In the genomic region with DNA sequence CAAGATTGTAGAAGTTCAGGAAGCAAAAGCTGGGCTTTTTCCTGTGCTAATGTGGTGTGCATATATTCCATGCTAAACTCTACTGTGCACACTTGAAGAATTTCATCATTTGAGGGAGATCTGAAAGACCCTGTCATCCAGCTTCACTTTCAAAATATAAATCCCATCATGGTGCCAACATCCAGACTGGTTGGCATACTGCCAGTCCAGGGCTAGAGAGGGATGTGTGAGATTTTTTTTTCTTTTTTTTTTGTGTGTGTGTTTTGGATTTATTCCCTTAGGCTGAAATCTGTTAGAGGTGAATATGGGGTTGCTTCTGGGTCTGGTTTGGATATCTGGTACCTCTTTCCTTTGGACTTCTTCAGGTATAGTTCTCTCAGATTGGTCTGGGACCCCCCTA, we compare ENCODE assay signal across 14 mouse cellular contexts. TPM values are rescaled to one million over a fixed set of nuclear protein-coding genes. Genes with fewer than 3 reads are reported as not detected.
DNase-seq lines count a peak whose midpoint lies in the region; ATAC-seq and TF ChIP-seq lines count a peak whose summit lies in the region.
"Had no signal": no experiment of that assay in that cellular context is flagged by ENCODE, and none has a peak within 500 bp of the region (broad histone marks: within the 10 kb centered on the region; RNA-seq: fewer than 3 reads in every experiment).

No protein-coding gene starts in this region.

- DNase-seq in cerebellum, adult 9-10 months = peak; percentile 31
- no peak for DNase-seq in heart, postnatal 4 days
- DNase-seq in lung, postnatal 0 days (ENCODE audit: low spot score) = peak; percentile 41
- no peak for DNase-seq in lung, postnatal 4 days
- DNase-seq in lung, postnatal 14 days = peak; percentile 48
- DNase-seq in testis, postnatal 14 days (ENCODE audit: low spot score) = no peak
- DNase-seq: cerebellum, adult 11-12 months; gastrocnemius, postnatal 10 days had no signal

- H3K9ac ChIP-seq in heart, embryonic 16.5 days (ENCODE audit: low read length) = no peak overlapping the region
- no peak overlapping the region for H3K9ac ChIP-seq in lung, postnatal 0 days (replicated peaks; ENCODE audit: low read depth)
- H3K9ac ChIP-seq: embryonic facial prominence, embryonic 13.5 days; limb, embryonic 13.5 days had no signal

- H3K4me2 ChIP-seq in heart, embryonic 16.5 days (ENCODE audit: low read depth, low read length) = no peak overlapping the region
- no peak overlapping the region for H3K4me2 ChIP-seq in lung, postnatal 0 days (replicated peaks; ENCODE audit: low read depth, low read length)
- H3K4me2 ChIP-seq: embryonic facial prominence, embryonic 13.5 days; limb, embryonic 13.5 days had no signal

- H3K27ac ChIP-seq in heart, embryonic 16.5 days (ENCODE audit: low read length) = 0 out of 2 replicates have a peak overlapping the region, but pooled peaks have one; percentile 41
- peak overlapping the region; percentile 38; the same call in 1 of the 2 replicates for H3K27ac ChIP-seq in lung, postnatal 0 days (ENCODE audit: low read length)
- H3K27ac ChIP-seq: embryonic facial prominence, embryonic 13.5 days; limb, embryonic 13.5 days had no signal

- H3K27me3 ChIP-seq in heart, embryonic 16.5 days (ENCODE audit: control insufficient read depth, insufficient read depth, low read length) = no peaks in the 10 kb centered on the region
- no peaks in the 10 kb centered on the region for H3K27me3 ChIP-seq in lung, postnatal 0 days (replicated peaks; ENCODE audit: insufficient read depth, low read length)
- H3K27me3 ChIP-seq: embryonic facial prominence, embryonic 13.5 days; limb, embryonic 13.5 days had no signal

- no peaks in the 10 kb centered on the region for H3K36me3 ChIP-seq in heart, embryonic 16.5 days (ENCODE audit: control insufficient read depth, insufficient read depth)
- H3K36me3 ChIP-seq in lung, postnatal 0 days (ENCODE audit: insufficient read depth, low read length) = no peaks in the 10 kb centered on the region

- H3K9me3 ChIP-seq in heart, embryonic 16.5 days (replicated peaks; ENCODE audit: control insufficient read depth, low read length) = no peaks in the 10 kb centered on the region; the same call in 1 of the 2 replicates
- H3K9me3 ChIP-seq in lung, postnatal 0 days (ENCODE audit: low read length) = no peaks in the 10 kb centered on the region
- H3K9me3 ChIP-seq: embryonic facial prominence, embryonic 13.5 days; G1E; limb, embryonic 13.5 days had no signal

- no peak overlapping the region for H3K4me3 ChIP-seq in heart, embryonic 16.5 days (ENCODE audit: low read length)
- no peak overlapping the region for H3K4me3 ChIP-seq in lung, postnatal 0 days (ENCODE audit: low read depth, low read length)
- H3K4me3 ChIP-seq: embryonic facial prominence, embryonic 13.5 days; limb, embryonic 13.5 days; myocyte had no signal

- no peak for ATAC-seq in cerebellum, adult (ENCODE audit: insufficient number of reproducible peaks, low FRiP score, low TSS enrichment)
- no peak for ATAC-seq in heart, embryonic 16.5 days (replicated peaks; ENCODE audit: extremely low read depth, insufficient read depth, low FRiP score)
- no peak for ATAC-seq in lung, postnatal 0 days

- TF ChIP-seq CTCF in lung, postnatal 0 days (IDR thresholded peaks at IDR 0.05) = no peak

- no peak for TF ChIP-seq EP300 in lung, postnatal 0 days (IDR thresholded peaks at IDR 0.05)

- peaks cover 70% of the 10 kb centered on the region for H3K4me1 ChIP-seq in heart, embryonic 16.5 days (ENCODE audit: control insufficient read depth, insufficient read depth, low read length)
- peaks cover 23% of the 10 kb centered on the region for H3K4me1 ChIP-seq in lung, postnatal 0 days (ENCODE audit: insufficient read depth, low read depth, low read length)

RNA-seq across cellular contexts. Expression of a gene that starts 40.3 kb away (rescaled TPM):
- 45.0 and 66.3 TPM in 2 replicates for polyA plus RNA-seq in heart, embryonic 16.5 days (2015; fragmentation: Nextera tagmentation; extraction: Ambion mirVana)
- 100 to 1,000 TPM; 141 to 149 TPM for total RNA-seq in heart, postnatal 4 days (2021)
- polyA plus RNA-seq in lung, postnatal 0 days (2015; fragmentation: Nextera tagmentation; extraction: Ambion mirVana) = 149 and 153 TPM in 2 replicates

RNA-seq across cellular contexts. Expression of a gene that starts 41.3 kb away (rescaled TPM):
- polyA plus RNA-seq in heart, embryonic 16.5 days (2015; fragmentation: Nextera tagmentation; extraction: Ambion mirVana) = 0.66 TPM in 1 of 2 replicates, not detected in the other
- not detected for total RNA-seq in heart, postnatal 4 days (2021)
- 8.7 and 10.3 TPM in 2 replicates for polyA plus RNA-seq in lung, postnatal 0 days (2015; fragmentation: Nextera tagmentation; extraction: Ambion mirVana)
- total RNA-seq: G1E; gastrocnemius, postnatal 10 days had no signal
- polyA plus RNA-seq: G1E had no signal

RNA-seq across cellular contexts. Expression of a gene that starts 41.7 kb away (rescaled TPM):
- polyA plus RNA-seq in heart, embryonic 16.5 days (2015; fragmentation: Nextera tagmentation; extraction: Ambion mirVana) = 0.14 and 0.29 TPM in 2 replicates
- under 1 TPM; 0.20 to 0.45 TPM for total RNA-seq in heart, postnatal 4 days (2021)
- not detected in 2 replicates for polyA plus RNA-seq in lung, postnatal 0 days (2015; fragmentation: Nextera tagmentation; extraction: Ambion mirVana)
- total RNA-seq: gastrocnemius, postnatal 10 days had no signal

Comparison
In these comparisons a context has a peak if more than half of its experiments do, and no peak if none do; other contexts are left out.
1. DNase-seq: peak in cerebellum, adult 9-10 months (single experiment), lung, postnatal 0 days (single experiment) and lung, postnatal 14 days (single experiment); none in heart, postnatal 4 days (single experiment), lung, postnatal 4 days (0 of 2) and testis, postnatal 14 days (single experiment).